ENCODE assay signal across 20 mouse cellular contexts in the genomic region with DNA sequence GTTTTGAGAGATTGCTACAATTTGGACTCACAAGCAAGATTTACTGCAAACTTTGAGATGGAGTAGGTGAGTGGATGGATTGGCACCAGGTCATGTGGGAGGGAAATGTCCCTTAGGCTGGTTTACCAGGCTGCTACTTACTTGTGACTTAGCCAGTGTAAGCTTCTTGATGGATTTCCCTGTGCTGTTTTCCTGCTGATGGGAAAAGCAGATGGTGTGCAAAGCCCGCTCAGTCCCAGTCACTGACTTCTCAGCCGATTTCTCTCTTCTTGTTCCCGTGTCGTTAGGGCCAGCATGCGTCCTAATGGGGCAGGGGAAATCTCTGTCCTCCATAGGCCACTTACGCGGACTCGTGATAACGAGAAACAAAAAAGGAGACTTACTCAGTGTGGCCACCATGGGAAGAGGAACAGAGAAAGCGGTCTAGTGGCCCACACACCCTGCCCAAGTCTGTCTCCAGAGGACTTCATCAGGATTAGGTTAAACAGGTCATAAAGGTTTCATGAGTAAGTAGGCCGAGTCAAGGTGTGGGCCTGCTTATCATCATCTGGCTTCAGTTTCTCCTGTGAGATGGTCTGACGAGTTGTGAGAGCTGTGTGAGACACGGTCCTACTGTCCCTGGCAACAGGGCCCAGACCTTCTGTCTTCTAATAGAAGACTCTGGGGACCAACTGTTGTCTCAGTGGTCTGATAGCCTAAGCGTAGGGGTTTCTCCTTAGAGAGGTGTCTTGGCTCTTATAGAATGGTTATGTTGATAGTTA.
DNase-seq lines count a peak whose midpoint lies in the region; ATAC-seq and TF ChIP-seq lines count a peak whose summit lies in the region.
"Had no signal": no experiment of that assay in that cellular context is flagged by ENCODE, and none has a peak within 500 bp of the region (broad histone marks: within the 10 kb centered on the region; RNA-seq: fewer than 3 reads in every experiment).

No protein-coding gene starts in this region.

- peak overlapping the region; percentile 44; the same call in 1 of the 2 replicates for H3K27ac ChIP-seq in gastrocnemius, adult 2 months
- H3K27ac ChIP-seq in liver, embryonic 11.5 days (ENCODE audit: low read depth, low read length): 0 out of 2 replicates have a peak overlapping the region, but pooled peaks have one; percentile 32
- H3K27ac ChIP-seq in liver, postnatal 0 days (ENCODE audit: low read depth): no peak overlapping the region
- H3K27ac ChIP-seq in hindbrain, embryonic 14.5 days: no peak overlapping the region
- H3K27ac ChIP-seq: heart, embryonic 10.5 days; intestine, embryonic 15.5 days; liver, embryonic 14.5 days; macrophage; midbrain, embryonic 12.5 days; stomach, postnatal 0 days had no signal

- WGBS in liver, embryonic 11.5 days: 79% methylated on average over 14 of the region's 14 CpGs
- 82% methylated on average over 14 of the region's 14 CpGs for WGBS in liver, postnatal 0 days (ENCODE audit: insufficient replicate concordance)
- WGBS in hindbrain, embryonic 14.5 days: 93% methylated on average over 14 of the region's 14 CpGs

- no peak overlapping the region for H3K4me2 ChIP-seq in liver, embryonic 11.5 days
- no peak overlapping the region for H3K4me2 ChIP-seq in liver, postnatal 0 days (ENCODE audit: low read depth, low read length)
- H3K4me2 ChIP-seq in hindbrain, embryonic 14.5 days (replicated peaks): no peak overlapping the region
- H3K4me2 ChIP-seq: intestine, embryonic 15.5 days; midbrain, embryonic 12.5 days had no signal

- no peak overlapping the region for H3K9ac ChIP-seq in liver, embryonic 11.5 days (ENCODE audit: low read depth, low read length)
- no peak overlapping the region for H3K9ac ChIP-seq in liver, postnatal 0 days (replicated peaks)
- H3K9ac ChIP-seq in hindbrain, embryonic 14.5 days: no peak overlapping the region
- H3K9ac ChIP-seq: intestine, embryonic 15.5 days; liver, embryonic 14.5 days; midbrain, embryonic 12.5 days had no signal

- no peaks in the 10 kb centered on the region for H3K27me3 ChIP-seq in liver, embryonic 11.5 days (replicated peaks; ENCODE audit: control insufficient read depth, insufficient read depth, low read length)
- H3K27me3 ChIP-seq in liver, postnatal 0 days (ENCODE audit: insufficient read depth, low read length): no peaks in the 10 kb centered on the region
- no peaks in the 10 kb centered on the region for H3K27me3 ChIP-seq in hindbrain, embryonic 14.5 days (ENCODE audit: control insufficient read depth, insufficient read depth, low read length)
- H3K27me3 ChIP-seq: intestine, embryonic 15.5 days; midbrain, embryonic 12.5 days; Patski had no signal

- TF ChIP-seq EP300 in liver, postnatal 0 days (IDR thresholded peaks at IDR 0.05; ENCODE audit: low read depth): no peak

- no peaks in the 10 kb centered on the region for H3K9me3 ChIP-seq in liver, embryonic 11.5 days (ENCODE audit: control insufficient read depth, low read length)
- no peaks in the 10 kb centered on the region for H3K9me3 ChIP-seq in liver, postnatal 0 days (ENCODE audit: low read length)
- H3K9me3 ChIP-seq in hindbrain, embryonic 14.5 days (ENCODE audit: control insufficient read depth, low read length): no peaks in the 10 kb centered on the region
- H3K9me3 ChIP-seq: heart, embryonic 10.5 days; intestine, embryonic 15.5 days; midbrain, embryonic 12.5 days had no signal

- no peak for TF ChIP-seq CTCF in gastrocnemius, adult 2 months (IDR thresholded peaks at IDR 0.05)
- no peak for TF ChIP-seq CTCF in liver, postnatal 0 days (IDR thresholded peaks at IDR 0.05; ENCODE audit: low read depth)

- H3K36me3 ChIP-seq in liver, embryonic 11.5 days (ENCODE audit: control insufficient read depth, insufficient read depth, low read length): no peaks in the 10 kb centered on the region
- H3K36me3 ChIP-seq in liver, postnatal 0 days (replicated peaks; ENCODE audit: insufficient read depth, low read length): peaks cover 3% of the 10 kb centered on the region; the same call in 1 of the 2 replicates
- H3K36me3 ChIP-seq in hindbrain, embryonic 14.5 days (replicated peaks; ENCODE audit: control insufficient read depth, insufficient read depth): no peaks in the 10 kb centered on the region
- H3K36me3 ChIP-seq: intestine, embryonic 15.5 days; midbrain, embryonic 12.5 days had no signal

- DNase-seq in gastrocnemius, adult 2 months: no peak
- DNase-seq in gastrocnemius, postnatal 36 days: no peak
- DNase-seq in liver, embryonic 11.5 days (ENCODE audit: low spot score): no peak
- no peak for DNase-seq in liver, postnatal 0 days
- DNase-seq in embryo, embryonic 10.5 days (ENCODE audit: low spot score): peak; percentile 40
- DNase-seq in mesoderm, embryonic 11.5 days (ENCODE audit: low read depth, low spot score): peak; percentile 70
- no peak for DNase-seq in urinary bladder, postnatal 4 days (ENCODE audit: low spot score in 2 of 2)
- DNase-seq in hindbrain, embryonic 14.5 days (ENCODE audit: low spot score): no peak
- DNase-seq: adrenal gland, postnatal 10 days; cerebellum, adult 9-10 months; kidney, adult 9 months; thymus, postnatal 25 days had no signal

- ATAC-seq in liver, embryonic 11.5 days (replicated peaks; ENCODE audit: low FRiP score): no peak
- ATAC-seq in liver, postnatal 0 days: no peak
- ATAC-seq in hindbrain, embryonic 14.5 days (ENCODE audit: low FRiP score): no peak
- ATAC-seq: forebrain, embryonic 16.5 days; intestine, embryonic 15.5 days; Patski had no signal

- peaks cover 56% of the 10 kb centered on the region for H3K4me1 ChIP-seq in liver, embryonic 11.5 days (replicated peaks; ENCODE audit: control insufficient read depth, insufficient read depth, low read length)
- peaks cover 3% of the 10 kb centered on the region for H3K4me1 ChIP-seq in liver, postnatal 0 days (ENCODE audit: insufficient read depth)
- peaks cover 3% of the 10 kb centered on the region; the same call in 1 of the 2 replicates for H3K4me1 ChIP-seq in hindbrain, embryonic 14.5 days (replicated peaks; ENCODE audit: control insufficient read depth, insufficient read depth, low read length)

- intact Hi-C loops in gastrocnemius, adult 2 months (cut with DNase I): no loop called here
- intact Hi-C loops in gastrocnemius, postnatal 36 days (cut with DNase I): no loop called here

- no peak overlapping the region for H3K4me3 ChIP-seq in gastrocnemius, adult 2 months
- no peak overlapping the region for H3K4me3 ChIP-seq in liver, embryonic 11.5 days (ENCODE audit: low read depth, low read length)
- no peak overlapping the region for H3K4me3 ChIP-seq in liver, postnatal 0 days (ENCODE audit: low read depth, low read length)
- no peak overlapping the region for H3K4me3 ChIP-seq in hindbrain, embryonic 14.5 days (replicated peaks; ENCODE audit: low read length)
- H3K4me3 ChIP-seq: heart, embryonic 10.5 days; intestine, embryonic 15.5 days; midbrain, embryonic 12.5 days had no signal

Comparison
In these comparisons a context has a peak if more than half of its experiments do, and no peak if none do; other contexts are left out.
1. H3K27ac ChIP-seq: peak in gastrocnemius, adult 2 months (single experiment) and liver, embryonic 11.5 days (single experiment); none in liver, postnatal 0 days (single experiment) and hindbrain, embryonic 14.5 days (single experiment).
2. DNase-seq: peak in embryo, embryonic 10.5 days (single experiment) and mesoderm, embryonic 11.5 days (single experiment); none in gastrocnemius, adult 2 months (single experiment), gastrocnemius, postnatal 36 days (0 of 2), liver, embryonic 11.5 days (single experiment), liver, postnatal 0 days (single experiment), urinary bladder, postnatal 4 days (0 of 2) and hindbrain, embryonic 14.5 days (single experiment).